Mouse (Mus musculus): ENCODE measurements around the gene Dennd5b.
"Not testable (repeated sequence)": the region's sequence is repeated elsewhere in the genome, so short reads cannot be mapped to it uniquely, and the experiment has no call there.

The Dennd5b gene

GRCm38 (mm10) chr6:149010766-149011301 is 90.6 kb downstream of the Dennd5b start:
- DNase-seq (ENCODE audit: low read depth, low spot score) = peak; percentile 22

GRCm38 (mm10) chr6:149005009-149005408 is 96.5 kb downstream of the Dennd5b start:
- no peak for DNase-seq (ENCODE audit: low read depth, low spot score)

GRCm38 (mm10) chr6:148994327-148994999 is 107.0 kb downstream of the Dennd5b start:
- no peak for DNase-seq (ENCODE audit: low read depth, low spot score)

- DNase-seq (ENCODE audit: low read depth, low spot score) = peak; percentile 22
Measured at GRCm38 (mm10) chr6:148993117-148994077, 108.1 kb downstream of the Dennd5b start.

- DNase-seq (ENCODE audit: low read depth, low spot score) = no peak
Measured at GRCm38 (mm10) chr6:148992373-148993116, 108.9 kb downstream of the Dennd5b start.

- DNase-seq (ENCODE audit: low read depth, low spot score) = no peak
Measured at GRCm38 (mm10) chr6:148991660-148992372, 109.7 kb downstream of the Dennd5b start.

- DNase-seq (ENCODE audit: low read depth, low spot score) = not testable (repeated sequence)
Measured at GRCm38 (mm10) chr6:148989792-148990491, 111.5 kb downstream of the Dennd5b start.

GRCm38 (mm10) chr6:148986003-148986402 is 115.5 kb downstream of the Dennd5b start:
- DNase-seq (ENCODE audit: low read depth, low spot score) = no peak

- no peak for DNase-seq (ENCODE audit: low read depth, low spot score)
Measured at GRCm38 (mm10) chr6:148980495-148980894, 121.0 kb downstream of the Dennd5b start.

- no peak for DNase-seq (ENCODE audit: low read depth, low spot score)
Measured at GRCm38 (mm10) chr6:148975096-148975495, 126.4 kb downstream of the Dennd5b start.

GRCm38 (mm10) chr6:148972891-148973290 is 128.6 kb downstream of the Dennd5b start:
- DNase-seq (ENCODE audit: low read depth, low spot score) = no peak

GRCm38 (mm10) chr6:148972059-148972848 is 129.2 kb downstream of the Dennd5b start:
- DNase-seq (ENCODE audit: low read depth, low spot score) = no peak

- no peak for DNase-seq (ENCODE audit: low read depth, low spot score)
Measured at GRCm38 (mm10) chr6:148971385-148971940, 130.0 kb downstream of the Dennd5b start.

- no peak for DNase-seq (ENCODE audit: low read depth, low spot score)
Measured at GRCm38 (mm10) chr6:148961285-148961684, 140.2 kb downstream of the Dennd5b start.

GRCm38 (mm10) chr6:148959540-148960238 is 141.8 kb downstream of the Dennd5b start:
- no peak for DNase-seq (ENCODE audit: low read depth, low spot score)

- no peak for DNase-seq (ENCODE audit: low read depth, low spot score)
Measured at GRCm38 (mm10) chr6:148958712-148959111, 142.8 kb downstream of the Dennd5b start.

GRCm38 (mm10) chr6:148957046-148957445 is 144.4 kb downstream of the Dennd5b start:
- DNase-seq (ENCODE audit: low read depth, low spot score) = no peak

GRCm38 (mm10) chr6:148955641-148956420 is 145.6 kb downstream of the Dennd5b start:
- DNase-seq (ENCODE audit: low read depth, low spot score) = no peak
